Mouse (Mus musculus) embryonic facial prominence, embryonic 12.5 days (tissue): Measurements from ENCODE around the gene Glrx3. TPM values are rescaled to one million over a fixed set of nuclear protein-coding genes. Genes with fewer than 3 reads are reported as not detected.
"Not testable (repeated sequence)": the region's sequence is repeated elsewhere in the genome, so short reads cannot be mapped to it uniquely, and the experiment has no call there.

Experiments used
- ATAC-seq: fragments of 200-750 bp; cut with Nextera tagmentation; 2 replicates; pipeline ENCODE4 v1.8.0; 2017; ENCODE audit not compliant: insufficient number of reproducible peaks, insufficient read depth, low FRiP score, low TSS enrichment
- H3K27ac ChIP-seq: fragments of 300-500 bp; sonication (generic); 2 replicates; pipeline ENCODE4 v1.5.1; 2016; ENCODE audit warnings: mild to moderate bottlenecking
- H3K27me3 ChIP-seq: fragments of 300-500 bp; sonication (generic); 2 replicates; pipeline ENCODE4 v1.6.1; 2016; ENCODE audit warnings: mild to moderate bottlenecking, moderate library complexity
- H3K36me3 ChIP-seq: fragments of 300-500 bp; sonication (generic); 2 replicates; pipeline ENCODE4 v1.6.1; 2016; ENCODE audit warnings: mild to moderate bottlenecking
- H3K4me1 ChIP-seq: fragments of 300-500 bp; sonication (generic); 2 replicates; pipeline ENCODE4 v1.6.1; 2016
- H3K4me2 ChIP-seq: fragments of 300-500 bp; sonication (generic); replicated peaks from 2 replicates; pipeline ENCODE4 v1.6.1; 2016; ENCODE audit warnings: mild to moderate bottlenecking, moderate library complexity
- H3K4me3 ChIP-seq: fragments of 300-500 bp; sonication (generic); 2 replicates; pipeline ENCODE4 v1.5.1; 2016; ENCODE audit warnings: mild to moderate bottlenecking
- H3K9ac ChIP-seq: fragments of 300-500 bp; sonication (generic); 2 replicates; pipeline ENCODE4 v1.6.1; 2016; ENCODE audit warnings: mild to moderate bottlenecking, moderate library complexity
- H3K9me3 ChIP-seq: fragments of 300-500 bp; sonication (generic); 2 replicates; pipeline ENCODE4 v1.6.1; 2016; ENCODE audit warnings: mild to moderate bottlenecking, moderate library complexity
- WGBS: fragments of 180-500 bp; shearing (Covaris S2); methylation state at CpG from one replicate; pipeline ENCODE4 v1.1.7; 2016; 5-methylcytosine and 5-hydroxymethylcytosine counted together
- polyA plus RNA-seq: library from polyadenylated mRNA; unstranded; fragments of >200 nt; fragmentation: Nextera tagmentation; extraction: Ambion mirVana; gene quantifications from 2 replicates; pipeline ENCODE4 v1.2.1, GENCODE M21; 2016

The Glrx3 gene
- polyA plus RNA-seq, 1 experiment from 2014 or later: 255 TPM

DNA sequence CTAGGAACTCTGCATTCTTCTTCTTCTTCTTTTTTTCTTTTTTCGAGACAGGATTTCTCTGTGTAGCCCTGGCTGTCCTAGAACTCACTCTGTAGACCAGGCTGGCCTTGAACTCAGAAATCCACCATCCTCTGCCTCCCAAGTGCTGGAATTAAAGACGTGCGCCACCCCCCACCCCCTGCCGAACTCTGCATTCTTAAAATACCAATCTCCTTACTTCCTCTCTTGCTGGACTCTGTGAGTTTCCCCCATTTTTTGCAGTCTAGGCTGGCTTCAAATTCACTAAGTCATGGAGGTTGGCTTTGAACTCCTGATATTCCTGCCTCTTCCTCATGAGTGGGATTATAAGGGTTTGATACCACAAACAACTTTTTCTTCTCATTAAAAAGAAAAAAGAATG, 10.7 kb upstream of the Glrx3 start:
- H3K27me3 ChIP-seq: no peaks in the 10 kb centered on the region
- 46% methylated on average over 4 of the region's 4 CpGs for WGBS
- no peaks in the 10 kb centered on the region for H3K36me3 ChIP-seq
- H3K27ac ChIP-seq: no peak overlapping the region
- H3K4me1 ChIP-seq: no peaks in the 10 kb centered on the region
- ATAC-seq: no peak
- H3K4me3 ChIP-seq: no peak overlapping the region
- no peaks in the 10 kb centered on the region for H3K9me3 ChIP-seq
- H3K9ac ChIP-seq: no peak overlapping the region
- H3K4me2 ChIP-seq: no peak overlapping the region

DNA sequence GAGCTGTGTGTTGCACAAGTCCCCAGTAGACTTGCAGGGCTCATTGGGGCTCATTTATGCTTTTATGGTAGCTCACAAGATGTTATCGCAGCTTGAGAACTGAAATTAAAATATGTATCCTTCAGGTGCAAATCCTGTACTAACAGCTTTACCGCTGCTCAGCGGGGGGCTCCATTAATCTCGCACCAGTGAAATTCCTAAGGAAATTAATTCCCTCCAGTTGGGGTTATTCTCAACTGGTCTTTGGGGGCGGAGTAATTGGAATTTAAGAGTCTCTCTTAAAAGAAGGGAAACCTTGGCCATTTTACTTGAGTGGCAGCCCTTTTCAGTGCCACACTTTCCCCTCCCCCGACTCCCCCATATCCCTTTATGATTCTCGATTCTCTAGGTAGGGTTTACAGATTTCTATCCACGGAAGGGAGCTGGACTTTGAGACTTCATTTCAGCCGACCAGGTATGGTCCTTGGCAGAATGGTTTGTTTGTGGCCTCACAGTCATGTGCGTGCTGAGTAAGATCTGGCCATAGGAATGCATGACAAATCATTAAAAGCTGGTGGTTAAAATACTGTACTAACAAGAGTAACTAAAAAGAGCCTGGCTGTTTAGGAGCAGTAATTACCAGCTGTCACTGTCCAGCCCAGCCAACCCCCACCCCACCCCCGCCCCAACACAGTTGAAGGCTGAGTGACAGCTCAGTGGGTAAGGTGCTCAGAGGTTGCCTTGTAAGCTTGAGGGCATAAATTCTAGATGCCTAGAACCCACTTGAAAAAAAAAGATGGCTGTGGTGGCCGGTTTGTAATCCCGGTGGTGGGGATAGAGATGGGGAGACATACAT, 5.4 kb upstream of the Glrx3 start:
- WGBS: 44% methylated on average over 13 of the region's 13 CpGs
- no peak overlapping the region for H3K4me2 ChIP-seq
- H3K4me3 ChIP-seq: no peak overlapping the region
- no peaks in the 10 kb centered on the region for H3K36me3 ChIP-seq
- no peaks in the 10 kb centered on the region for H3K9me3 ChIP-seq
- H3K4me1 ChIP-seq: peaks cover 8% of the 10 kb centered on the region
- no peak overlapping the region for H3K27ac ChIP-seq
- no peak overlapping the region for H3K9ac ChIP-seq
- H3K27me3 ChIP-seq: no peaks in the 10 kb centered on the region
- no peak for ATAC-seq

DNA sequence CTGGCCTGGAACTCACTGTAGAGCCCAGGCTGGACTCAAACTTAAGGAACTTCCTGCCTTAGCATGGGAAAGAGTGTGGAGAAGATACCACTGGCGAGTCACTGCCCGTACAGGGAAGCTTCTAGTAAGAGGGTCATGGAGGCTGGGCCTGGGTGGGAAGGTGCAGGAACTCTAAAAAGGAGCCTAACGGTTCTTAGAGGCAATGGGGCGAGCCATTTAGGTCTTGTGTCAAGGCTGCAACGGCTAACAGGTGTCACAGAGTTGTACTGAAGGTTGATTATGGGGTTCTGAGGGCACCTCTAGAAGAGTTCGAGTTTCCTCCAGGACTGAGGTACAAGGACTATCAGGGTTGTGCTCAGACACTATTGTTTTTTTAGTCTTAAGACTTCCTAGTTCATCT, 513 bp upstream of the Glrx3 start:
- Histone ChIP-seq H3K4me3 (peak overlapping the region; percentile 99), H3K4me2 (peak overlapping the region; percentile 71), H3K36me3 (no peaks in the 10 kb centered on the region), H3K4me1 (peaks cover 19% of the 10 kb centered on the region), H3K27me3 (no peaks in the 10 kb centered on the region), H3K27ac (0 out of 2 replicates have a peak overlapping the region, but pooled peaks have one; percentile 88), H3K9ac (no peak overlapping the region), H3K9me3 (no peaks in the 10 kb centered on the region)
- ATAC-seq: no peak
- WGBS: 76% methylated on average over 6 of the region's 6 CpGs

- no peaks in the 10 kb centered on the region for H3K36me3 ChIP-seq
- peak overlapping the region; percentile 99 for H3K4me3 ChIP-seq
- H3K4me2 ChIP-seq: peak overlapping the region; percentile 71
- 3% methylated on average over 7 of the region's 7 CpGs for WGBS
- H3K9ac ChIP-seq: peak overlapping the region; percentile 93
- peak; percentile 68; the same call in 1 of the 2 replicates for ATAC-seq
- no peaks in the 10 kb centered on the region for H3K27me3 ChIP-seq
- no peaks in the 10 kb centered on the region for H3K9me3 ChIP-seq
- H3K4me1 ChIP-seq: peaks cover 18% of the 10 kb centered on the region
- H3K27ac ChIP-seq: peak overlapping the region; percentile 88
Measured at GRCm38 (mm10) chr7:137438179-137438550, 751 bp downstream of the Glrx3 start.

DNA sequence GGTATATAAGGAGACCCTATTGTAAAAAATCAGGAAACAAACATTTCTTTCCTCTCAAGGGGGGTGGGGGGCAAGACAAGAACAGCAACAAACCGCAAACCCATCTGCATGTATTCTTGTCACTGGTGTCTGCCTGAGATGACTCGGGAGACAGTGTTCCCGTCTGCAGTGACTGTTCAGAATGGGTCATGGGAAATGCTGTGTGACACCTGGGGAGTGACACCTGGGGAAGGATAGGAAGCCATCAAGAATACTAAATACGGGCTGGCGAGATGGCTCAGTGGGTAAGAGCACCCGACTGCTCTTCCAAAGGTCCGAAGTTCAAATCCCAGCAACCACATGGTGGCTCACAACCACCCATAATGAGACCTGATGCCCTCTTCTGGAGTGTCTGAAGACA, 1.5 kb downstream of the Glrx3 start:
- H3K36me3 ChIP-seq, H3K27ac ChIP-seq, ATAC-seq, H3K9me3 ChIP-seq, H3K9ac ChIP-seq, H3K27me3 ChIP-seq: not testable (repeated sequence)
- peak overlapping the region; percentile 71 for H3K4me2 ChIP-seq
- H3K4me3 ChIP-seq: peak overlapping the region; percentile 99
- WGBS: 89% methylated on average over 7 of the region's 7 CpGs
- peaks cover 18% of the 10 kb centered on the region for H3K4me1 ChIP-seq

DNA sequence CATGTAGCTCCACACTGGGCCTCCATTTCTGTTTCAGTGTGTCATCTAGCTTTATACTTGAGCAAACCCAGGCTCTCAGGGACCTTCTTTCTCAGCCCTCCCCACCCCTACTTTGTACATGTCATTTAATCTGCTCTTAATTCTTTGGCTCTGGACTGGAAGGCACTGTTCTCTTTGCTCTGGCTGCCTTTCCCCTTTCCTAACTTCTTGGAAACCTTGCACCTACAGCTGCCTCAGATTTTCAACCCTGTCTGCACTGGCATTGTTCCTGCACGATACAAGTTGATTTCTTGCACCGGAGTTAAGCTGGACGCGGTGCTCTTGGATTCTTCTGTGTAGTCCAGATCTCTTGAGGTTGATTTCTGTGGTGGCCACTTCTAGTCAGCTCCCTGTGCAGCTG, 5.5 kb downstream of the Glrx3 start:
- Histone ChIP-seq H3K4me1 (peaks cover 15% of the 10 kb centered on the region), H3K9ac (no peak overlapping the region), H3K4me3 (no peak overlapping the region), H3K27ac (no peak overlapping the region), H3K9me3 (no peaks in the 10 kb centered on the region), H3K36me3 (peaks cover 17% of the 10 kb centered on the region), H3K4me2 (no peak overlapping the region), H3K27me3 (no peaks in the 10 kb centered on the region)
- 90% methylated on average over 4 of the region's 4 CpGs for WGBS
- no peak for ATAC-seq

GRCm38 (mm10) chr7:137445321-137445720, 7.9 kb downstream of the Glrx3 start:
- Histone ChIP-seq H3K9ac (no peak overlapping the region), H3K9me3 (no peaks in the 10 kb centered on the region), H3K4me3 (no peak overlapping the region), H3K4me2 (no peak overlapping the region), H3K27ac (no peak overlapping the region), H3K36me3 (peaks cover 27% of the 10 kb centered on the region), H3K27me3 (no peaks in the 10 kb centered on the region), H3K4me1 (0 out of 2 replicates have a peak, but pooled peaks cover 6% of the 10 kb centered on the region)
- no peak for ATAC-seq
- WGBS: 93% methylated on average over 12 of the region's 12 CpGs

DNA sequence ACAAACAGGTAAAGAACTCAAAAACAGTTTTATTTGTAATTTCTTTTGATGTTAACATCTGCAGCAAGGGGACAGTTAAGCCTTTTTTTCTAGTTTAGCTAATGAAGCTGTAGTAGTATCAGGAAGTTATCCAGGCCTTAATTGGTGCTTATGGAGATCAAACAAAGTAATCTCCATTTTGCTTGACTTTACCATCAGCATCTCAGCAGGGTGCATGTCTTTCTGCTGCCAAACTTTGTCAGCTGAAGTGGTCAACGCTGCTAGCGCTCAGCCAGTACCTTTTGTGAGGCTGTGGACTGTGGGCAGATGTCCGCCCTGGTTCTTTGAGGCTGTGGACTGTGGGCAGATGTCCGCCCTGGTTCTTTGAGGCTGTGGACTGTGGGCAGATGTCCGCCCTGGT, 24.0 kb downstream of the Glrx3 start:
- H3K4me3 ChIP-seq: no peak overlapping the region
- no peak overlapping the region for H3K4me2 ChIP-seq
- no peak for ATAC-seq
- H3K27me3 ChIP-seq: no peaks in the 10 kb centered on the region
- H3K9ac ChIP-seq: no peak overlapping the region
- WGBS: 73% methylated on average over 5 of the region's 5 CpGs
- H3K36me3 ChIP-seq: peaks cover 53% of the 10 kb centered on the region
- no peaks in the 10 kb centered on the region for H3K9me3 ChIP-seq
- H3K27ac ChIP-seq: no peak overlapping the region
- H3K4me1 ChIP-seq: no peaks in the 10 kb centered on the region

DNA sequence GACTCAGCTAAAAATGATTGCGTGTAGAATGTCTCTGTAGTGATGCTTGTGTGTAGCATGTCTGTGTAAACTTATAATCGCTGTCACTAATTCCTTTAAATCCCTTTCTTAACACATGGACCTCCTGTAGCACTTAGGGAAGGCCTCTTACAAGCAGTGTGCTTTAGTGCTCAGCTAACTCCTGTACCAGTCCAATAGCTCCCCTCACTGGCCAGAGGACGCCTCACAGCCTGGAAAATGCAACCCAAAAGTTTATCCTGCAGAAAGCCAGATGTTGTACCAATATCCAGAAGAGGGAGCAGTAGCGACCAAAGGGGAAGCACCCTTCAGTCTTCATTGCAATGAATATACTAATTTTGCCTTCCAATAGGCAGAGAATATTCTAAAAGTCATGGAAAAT, 30.8 kb downstream of the Glrx3 start:
- no peaks in the 10 kb centered on the region for H3K27me3 ChIP-seq
- ATAC-seq: no peak
- H3K36me3 ChIP-seq: peaks cover 55% of the 10 kb centered on the region
- H3K9ac ChIP-seq: no peak overlapping the region
- no peak overlapping the region for H3K27ac ChIP-seq
- H3K4me3 ChIP-seq: no peak overlapping the region
- no peaks in the 10 kb centered on the region for H3K9me3 ChIP-seq
- WGBS: 77% methylated on average over 4 of the region's 4 CpGs
- no peaks in the 10 kb centered on the region for H3K4me1 ChIP-seq
- no peak overlapping the region for H3K4me2 ChIP-seq

DNA sequence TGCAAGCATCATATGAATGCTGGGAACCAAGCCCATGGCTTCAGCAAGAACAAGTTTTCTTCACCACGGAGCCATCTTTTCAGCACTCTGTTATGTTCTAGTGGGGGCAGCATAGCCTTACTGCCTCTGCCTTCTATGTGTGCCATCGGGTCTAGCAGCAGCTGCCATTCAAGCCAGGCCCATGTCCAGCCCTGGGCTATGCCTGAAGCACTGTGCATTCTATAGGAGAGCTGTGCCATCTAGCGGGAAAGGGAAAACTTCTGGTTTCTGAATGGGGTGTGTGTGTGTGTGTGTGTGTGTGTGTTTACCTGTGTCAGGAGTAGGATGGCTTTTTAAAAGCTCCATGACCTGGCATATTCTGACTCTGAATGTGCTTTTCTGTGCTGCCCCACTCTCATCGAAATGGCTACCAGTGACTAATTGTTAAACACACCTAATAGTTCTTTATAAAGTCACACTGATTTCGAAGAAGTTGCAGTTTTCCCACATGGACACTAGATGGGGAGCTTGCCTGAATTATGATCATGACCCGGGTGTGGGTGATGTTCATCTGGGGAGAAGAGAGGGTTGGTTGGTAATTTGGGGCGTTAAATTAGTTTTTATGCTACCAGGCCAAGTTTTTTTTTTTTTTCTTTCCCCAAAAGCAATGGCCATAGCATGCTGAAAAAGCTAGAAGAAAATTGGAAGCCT, 34.2 kb downstream of the Glrx3 start:
- no peaks in the 10 kb centered on the region for H3K4me1 ChIP-seq
- H3K4me3 ChIP-seq: no peak overlapping the region
- H3K4me2 ChIP-seq: no peak overlapping the region
- H3K9ac ChIP-seq: no peak overlapping the region
- no peak; the same call in 1 of the 2 replicates for ATAC-seq
- no peaks in the 10 kb centered on the region for H3K9me3 ChIP-seq
- WGBS: 58% methylated on average over 7 of the region's 7 CpGs
- 0 out of 2 replicates have a peak, but pooled peaks cover 3% of the 10 kb centered on the region for H3K27me3 ChIP-seq
- no peak overlapping the region for H3K27ac ChIP-seq
- peaks cover 31% of the 10 kb centered on the region for H3K36me3 ChIP-seq

- ATAC-seq: peak; percentile 57; the same call in 1 of the 2 replicates
- WGBS: 88% methylated on average over 6 of the region's 6 CpGs
Measured at GRCm38 (mm10) chr7:137472149-137472548, 34.7 kb downstream of the Glrx3 start.

More at GRCm38 (mm10) chr7:137472149-137472548, 34.7 kb downstream of the Glrx3 start:
- Histone ChIP-seq H3K4me2 (no peak overlapping the region), H3K9ac (no peak overlapping the region), H3K27me3 (0 out of 2 replicates have a peak, but pooled peaks cover 3% of the 10 kb centered on the region), H3K27ac (no peak overlapping the region), H3K9me3 (no peaks in the 10 kb centered on the region), H3K36me3 (peaks cover 26% of the 10 kb centered on the region), H3K4me1 (no peaks in the 10 kb centered on the region), H3K4me3 (no peak overlapping the region)
